Mouse (Mus musculus) MEL (cell line): ENCODE measurements at regions not wholly inside any gene's neighbourhood (a gene's known extent, or its start where the extent isn't known, plus 50 kb on each side); places are given as distances from the start of the nearest gene placed in this dataset.

Experiments
- DNase-seq: peaks from one replicate; pipeline ENCODE4 v3.0.0; 2011; ENCODE audit warnings: low read depth, low spot score
- H3K27ac ChIP-seq: 2 replicates; pipeline ENCODE4 v1.5.1; 2012; ENCODE audit warnings: low read depth, mild to moderate bottlenecking, control low read depth, low read length, moderate library complexity; ENCODE audit not compliant: control insufficient read depth
- H3K27me3 ChIP-seq, 2 experiments: fragments of 150-350 bp in 1 of 2; sonication (generic) in 1 of 2; 2 replicates each; pipeline ENCODE4 v1.6.1; 2012; ENCODE audit warnings: low read length in 2 of 2, mild to moderate bottlenecking in 2 of 2, improper control_type of control experiment in 1 of 2, moderate library complexity in 1 of 2; ENCODE audit not compliant: insufficient read depth in 2 of 2, control insufficient read depth in 1 of 2
- H3K36me3 ChIP-seq, 2 experiments: 2 replicates each; pipeline ENCODE4 v1.6.1; 2012 to 2014; ENCODE audit warnings: low read length in 2 of 2, improper control_type of control experiment in 1 of 2, inconsistent platforms in 1 of 2, mild to moderate bottlenecking in 1 of 2; ENCODE audit not compliant: insufficient read depth in 2 of 2, control insufficient read depth in 1 of 2
- H3K4me1 ChIP-seq, 2 experiments: fragments of 150-350 bp in 1 of 2; sonication (generic) in 1 of 2; 2 replicates each; pipeline ENCODE4 v1.6.1; 2012; ENCODE audit warnings: low read length in 2 of 2, improper control_type of control experiment in 1 of 2, mild to moderate bottlenecking in 1 of 2; ENCODE audit not compliant: insufficient read depth in 2 of 2, control insufficient read depth in 1 of 2
- H3K4me3 ChIP-seq, 2 experiments: fragments of 150-350 bp in 1 of 2; sonication (generic) in 1 of 2; 2 replicates each; pipeline ENCODE4 v1.5.1; 2012; ENCODE audit warnings: low read depth in 2 of 2, low read length in 2 of 2, mild to moderate bottlenecking in 2 of 2, moderate library complexity in 2 of 2, control low read depth in 1 of 2, improper control_type of control experiment in 1 of 2; ENCODE audit not compliant: control insufficient read depth in 1 of 2, insufficient read depth in 1 of 2
- H3K79me2 ChIP-seq: 2 replicates; pipeline ENCODE4 v1.6.1; 2012; ENCODE audit warnings: mild to moderate bottlenecking, low read length, moderate library complexity; ENCODE audit not compliant: control insufficient read depth, poor library complexity, insufficient read depth
- H3K9ac ChIP-seq: 2 replicates; pipeline ENCODE4 v1.6.1; 2012; ENCODE audit warnings: low read depth, mild to moderate bottlenecking, control low read depth, low read length, moderate library complexity; ENCODE audit not compliant: control insufficient read depth, poor library complexity, severe bottlenecking
- H3K9me3 ChIP-seq: fragments of 150-350 bp; sonication (generic); replicated peaks from 2 replicates; pipeline ENCODE4 v1.6.1; 2012; ENCODE audit warnings: mild to moderate bottlenecking, low read length, improper control_type of control experiment, moderate library complexity; ENCODE audit not compliant: insufficient read depth
- BHLHE40 ChIP-seq: IDR thresholded peaks from 2 replicates; pipeline ENCODE4 v1.6.1; 2012; ENCODE audit warnings: low read depth, mild to moderate bottlenecking, inconsistent platforms, low read length, improper control_type of control experiment, borderline replicate concordance
- CHD1 ChIP-seq: IDR thresholded peaks from 2 replicates; pipeline ENCODE4 v1.6.1; 2012; ENCODE audit warnings: low read depth, mild to moderate bottlenecking, inconsistent platforms, low read length, improper control_type of control experiment
- CTCF ChIP-seq, 3 experiments: IDR thresholded peaks in 2 of 3; conservative IDR thresholded peaks in 1 of 3; 2 replicates each; pipeline ENCODE4 v1.5.1; 2011 to 2012; ENCODE audit warnings: low read length in 3 of 3, low read depth in 2 of 3, mild to moderate bottlenecking in 2 of 3, improper control_type of control experiment in 1 of 3, inconsistent platforms in 1 of 3, mixed read lengths in 1 of 3, moderate library complexity in 1 of 3; ENCODE audit not compliant: control insufficient read depth in 1 of 3, insufficient read depth in 1 of 3, poor library complexity in 1 of 3, severe bottlenecking in 1 of 3
- E2F4 ChIP-seq: IDR thresholded peaks from 2 replicates; pipeline ENCODE4 v1.6.1; 2011; ENCODE audit warnings: low read depth, low read length, improper control_type of control experiment, borderline replicate concordance
- EP300 ChIP-seq, 2 experiments: IDR thresholded peaks; 2 replicates each; pipeline ENCODE4 v1.6.1; 2011; ENCODE audit warnings: improper control_type of control experiment in 2 of 2, low read length in 2 of 2, low read depth in 1 of 2, mild to moderate bottlenecking in 1 of 2
- ETS1 ChIP-seq: IDR thresholded peaks from 2 replicates; pipeline ENCODE4 v1.6.1; 2012; ENCODE audit warnings: low read depth, mild to moderate bottlenecking, inconsistent platforms, low read length, improper control_type of control experiment, moderate library complexity
- GABPA ChIP-seq: IDR thresholded peaks from 2 replicates; pipeline ENCODE4 v1.6.1; 2012; ENCODE audit warnings: low read depth, mild to moderate bottlenecking, inconsistent platforms, low read length, improper control_type of control experiment, moderate library complexity
- HCFC1 ChIP-seq: IDR thresholded peaks from 2 replicates; pipeline ENCODE4 v1.6.1; 2012; ENCODE audit warnings: low read depth, mild to moderate bottlenecking, inconsistent platforms, low read length, improper control_type of control experiment, moderate library complexity
- JUND ChIP-seq: IDR thresholded peaks from 2 replicates; pipeline ENCODE4 v1.6.1; 2011; ENCODE audit warnings: low read depth, mild to moderate bottlenecking, improper control_type of control experiment, low read length
- KAT2A ChIP-seq: conservative IDR thresholded peaks from 2 replicates; pipeline ENCODE4 v1.6.1; 2012; ENCODE audit warnings: low read depth, low read length, improper control_type of control experiment, inconsistent platforms
- MAFK ChIP-seq: IDR thresholded peaks from 2 replicates; pipeline ENCODE4 v1.6.1; 2011; ENCODE audit warnings: low read depth, mild to moderate bottlenecking, low read length, improper control_type of control experiment, borderline replicate concordance
- MAX ChIP-seq: IDR thresholded peaks from 2 replicates; pipeline ENCODE4 v1.6.1; 2011; ENCODE audit warnings: low read length, improper control_type of control experiment
- MAZ ChIP-seq: IDR thresholded peaks from 2 replicates; pipeline ENCODE4 v1.6.1; 2012; ENCODE audit warnings: low read depth, mild to moderate bottlenecking, inconsistent platforms, low read length, improper control_type of control experiment
- MYC ChIP-seq: IDR thresholded peaks from 2 replicates; pipeline ENCODE4 v1.6.1; 2011; ENCODE audit warnings: low read depth, mild to moderate bottlenecking, low read length, improper control_type of control experiment, moderate library complexity
- POLR2AphosphoS2 ChIP-seq: IDR thresholded peaks from 2 replicates; pipeline ENCODE4 v1.6.1; 2011; ENCODE audit warnings: low read length, improper control_type of control experiment
- POLR2AphosphoS5 ChIP-seq: IDR thresholded peaks from 2 replicates; pipeline ENCODE4 v1.6.1; 2012; ENCODE audit warnings: low read depth, borderline replicate concordance, mild to moderate bottlenecking, inconsistent platforms, low read length, moderate library complexity, mixed read lengths
- RCOR1 ChIP-seq: IDR thresholded peaks from 2 replicates; pipeline ENCODE4 v1.6.1; 2012; ENCODE audit warnings: low read depth, mild to moderate bottlenecking, inconsistent platforms, low read length, improper control_type of control experiment
- SMC3 ChIP-seq: IDR thresholded peaks from 2 replicates; pipeline ENCODE4 v1.6.1; 2011; ENCODE audit warnings: low read depth, low read length, improper control_type of control experiment
- TBP ChIP-seq: IDR thresholded peaks from 2 replicates; pipeline ENCODE4 v1.8.0; 2011; ENCODE audit warnings: low read depth, low read length, improper control_type of control experiment
- UBTF ChIP-seq: IDR thresholded peaks from 2 replicates; pipeline ENCODE4 v1.6.1; 2012; ENCODE audit warnings: low read depth, mild to moderate bottlenecking, inconsistent platforms, low read length, improper control_type of control experiment, moderate library complexity, borderline replicate concordance; ENCODE audit not compliant: insufficient read depth
- USF1 ChIP-seq: IDR thresholded peaks from 2 replicates; pipeline ENCODE4 v1.6.1; 2014; ENCODE audit warnings: low read depth, mild to moderate bottlenecking, inconsistent platforms, low read length, improper control_type of control experiment, moderate library complexity
- USF2 ChIP-seq, 2 experiments: IDR thresholded peaks; 2 replicates each; pipeline ENCODE4 v1.6.1; 2011 to 2012; ENCODE audit warnings: improper control_type of control experiment in 2 of 2, low read length in 2 of 2, borderline replicate concordance in 1 of 2, inconsistent platforms in 1 of 2, low read depth in 1 of 2, mild to moderate bottlenecking in 1 of 2; ENCODE audit not compliant: insufficient read depth in 1 of 2
- ZC3H11A ChIP-seq: IDR thresholded peaks from 2 replicates; pipeline ENCODE4 v1.6.1; 2012; ENCODE audit warnings: low read depth, mild to moderate bottlenecking, inconsistent platforms, low read length, improper control_type of control experiment
- ZKSCAN1 ChIP-seq: IDR thresholded peaks from 2 replicates; pipeline ENCODE4 v1.6.1; 2012; ENCODE audit warnings: low read depth, mild to moderate bottlenecking, inconsistent platforms, low read length, improper control_type of control experiment, moderate library complexity
- ZMIZ1 ChIP-seq: IDR thresholded peaks from 2 replicates; pipeline ENCODE4 v1.6.1; 2012; ENCODE audit warnings: low read depth, mild to moderate bottlenecking, inconsistent platforms, low read length, improper control_type of control experiment, moderate library complexity

DNA sequence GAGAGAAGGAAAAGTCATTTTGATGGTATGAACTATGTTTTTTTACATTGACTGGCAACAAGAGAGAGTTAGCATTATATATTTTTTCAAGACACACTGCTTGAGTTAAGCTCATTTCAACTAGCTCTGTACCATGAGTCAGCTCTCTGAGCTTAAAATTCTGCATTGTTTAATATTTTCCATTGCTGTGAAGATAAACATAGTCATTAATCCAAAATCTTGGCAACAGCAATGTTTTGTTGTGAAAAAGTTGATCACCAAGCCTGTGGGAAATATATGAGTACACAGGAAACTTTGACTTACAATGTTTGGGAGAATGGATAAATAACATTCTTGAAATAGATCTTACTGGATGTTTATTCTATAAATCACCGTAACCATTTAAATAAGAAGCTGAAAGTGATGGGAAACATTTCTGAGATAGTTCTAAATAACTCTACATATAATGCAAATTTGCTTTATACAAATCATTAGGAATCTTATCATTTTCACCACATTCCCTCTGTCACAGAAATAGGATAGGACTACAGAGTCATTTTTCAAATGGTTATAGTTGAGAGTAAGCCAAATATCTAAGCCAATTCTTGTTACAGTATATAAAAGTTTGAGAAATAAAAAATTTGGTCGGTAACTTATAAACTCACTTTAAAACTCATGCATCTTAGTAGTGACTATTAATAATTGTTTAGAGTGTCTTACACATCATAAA lies 290.2 kb upstream of the C030005K15Rik start:
- TF ChIP-seq CTCF (IDR thresholded peaks at IDR 0.05 in 2 of 3, conservative IDR thresholded peaks at IDR 0.05 in 1 of 3; ENCODE audit: control insufficient read depth in 1 of 3, insufficient read depth in 1 of 3, low read depth in 2 of 3, low read length in 3 of 3, poor library complexity in 1 of 3, severe bottlenecking in 1 of 3) = no peak
- no peak for TF ChIP-seq GABPA
- no peak for TF ChIP-seq MAZ
- no peak for TF ChIP-seq USF2 (IDR thresholded peaks at IDR 0.05; ENCODE audit: borderline replicate concordance in 1 of 2, insufficient read depth in 1 of 2, low read depth in 1 of 2, low read length in 2 of 2)
- no peak for TF ChIP-seq USF1
- no peak for TF ChIP-seq ZKSCAN1
- no peak for TF ChIP-seq POLR2AphosphoS2
- no peak for TF ChIP-seq ETS1
- TF ChIP-seq MAFK = no peak
- no peak for TF ChIP-seq ZMIZ1
- no peak for TF ChIP-seq MYC
- no peak for TF ChIP-seq JUND
- no peak for TF ChIP-seq EP300 (IDR thresholded peaks at IDR 0.05; ENCODE audit: low read depth in 1 of 2, low read length in 2 of 2)
- TF ChIP-seq TBP = no peak
- no peak for TF ChIP-seq MAX
- TF ChIP-seq E2F4 = no peak
- TF ChIP-seq POLR2AphosphoS5 = no peak
- no peak for TF ChIP-seq RCOR1
- H3K9ac ChIP-seq = no peak overlapping the region

GRCm38 (mm10) chr10:98029124-98029523 lies 302.6 kb upstream of the C030005K15Rik start:
- Histone ChIP-seq H3K9me3 (no peaks in the 10 kb centered on the region), H3K79me2 (no peaks in the 10 kb centered on the region), H3K4me1 (no peaks in the 10 kb centered on the region), H3K27me3 (no peaks in the 10 kb centered on the region), H3K9ac (no peak overlapping the region), H3K4me3 (no peak overlapping the region), H3K36me3 (no peaks in the 10 kb centered on the region), H3K27ac (no peak overlapping the region)
- no peak for DNase-seq
- TF ChIP-seq HCFC1 (no peak), KAT2A (no peak), CHD1 (no peak), UBTF (no peak), ZMIZ1 (no peak), BHLHE40 (no peak), SMC3 (no peak), MAZ (no peak), USF1 (no peak), ZC3H11A (no peak), ZKSCAN1 (no peak)

More for the DNA sequence above, 290.2 kb upstream of the C030005K15Rik start:
- Histone ChIP-seq H3K36me3 (no peaks in the 10 kb centered on the region), H3K27me3 (no peaks in the 10 kb centered on the region), H3K9me3 (no peaks in the 10 kb centered on the region), H3K27ac (no peak overlapping the region), H3K4me3 (no peak overlapping the region), H3K4me1 (no peaks in the 10 kb centered on the region), H3K79me2 (no peaks in the 10 kb centered on the region)
- DNase-seq = no peak
